Mouse (Mus musculus) G1E (cell line): ENCODE results near the gene Fndc3a. TPM values are rescaled to one million over a fixed set of nuclear protein-coding genes. Genes with fewer than 3 reads are reported as not detected.

Experiments
- ATAC-seq: 2 replicates; pipeline ENCODE4 v1.8.0; 2016; ENCODE audit warnings: mild to moderate bottlenecking; ENCODE audit not compliant: insufficient number of reproducible peaks, poor library complexity, low FRiP score, severe bottlenecking; ENCODE audit errors: extremely low read depth
- DNase-seq: peaks from one replicate; pipeline ENCODE4 v3.0.0; 2012; ENCODE audit warnings: low spot score
- H3K27me3 ChIP-seq: 2 replicates; pipeline ENCODE4 v1.6.1; 2012; ENCODE audit warnings: mild to moderate bottlenecking, low read length, inconsistent platforms; ENCODE audit not compliant: insufficient read depth
- H3K36me3 ChIP-seq: replicated peaks from 2 replicates; pipeline ENCODE3; 2012; ENCODE audit warnings: mild to moderate bottlenecking, inconsistent platforms
- H3K4me1 ChIP-seq: 2 replicates; pipeline ENCODE4 v1.6.1; 2012; ENCODE audit warnings: low read depth, low read length, inconsistent platforms, mixed read lengths; ENCODE audit not compliant: insufficient read depth
- H3K4me3 ChIP-seq: 2 replicates; pipeline ENCODE4 v1.5.1; 2012; ENCODE audit warnings: low read depth, mild to moderate bottlenecking, inconsistent platforms, low read length, moderate library complexity, mixed read lengths
- H3K9me3 ChIP-seq: replicated peaks from 2 replicates; pipeline ENCODE4 v1.6.1; 2012; ENCODE audit warnings: inconsistent platforms
- CTCF ChIP-seq: IDR thresholded peaks from 2 replicates; pipeline ENCODE4 v1.5.1; 2012; ENCODE audit warnings: low read depth, low read length, inconsistent platforms, mixed read lengths
- GATA1 ChIP-seq: IDR thresholded peaks from 2 replicates; pipeline ENCODE4 v1.6.1; 2012; ENCODE audit warnings: borderline replicate concordance, low read length, inconsistent platforms, mixed read lengths
- GATA2 ChIP-seq: IDR thresholded peaks from 2 replicates; pipeline ENCODE4 v1.6.1; 2012; ENCODE audit warnings: low read depth, low read length, inconsistent platforms, borderline replicate concordance
- POLR2AphosphoS5 ChIP-seq: IDR thresholded peaks from 2 replicates; pipeline ENCODE4 v1.6.1; 2012; ENCODE audit warnings: low read depth, low read length, inconsistent platforms; ENCODE audit not compliant: insufficient replicate concordance
- TAL1 ChIP-seq: conservative IDR thresholded peaks from 2 replicates; pipeline ENCODE4 v1.6.1; 2012; ENCODE audit warnings: low read depth, low read length, inconsistent platforms, mixed read lengths
- polyA plus RNA-seq: library from polyadenylated mRNA; stranded (reverse); fragments of >175 nt; gene quantifications from 2 replicates; pipeline ENCODE4 v1.2.3, GENCODE M21; 2012
- total RNA-seq, 2 experiments: library from RNA; stranded (forward) in 1 of 2; stranded (reverse) in 1 of 2; fragments of 200-1000 nt in 1 of 2; fragments of >200 nt in 1 of 2; fragmentation: Nextera tagmentation in 1 of 2; gene quantifications; 2 replicates each; pipeline ENCODE4 v1.2.3; 2014 to 2017

The Fndc3a gene
- total and polyA plus RNA-seq, 3 experiments, result 2.1 to 30.5 (median 22.6) TPM

- H3K36me3 ChIP-seq, result peaks cover 65% of the 10 kb centered on the region
- H3K4me3 ChIP-seq, result no peak overlapping the region
- TF ChIP-seq POLR2AphosphoS5 (no peak), GATA1 (no peak), GATA2 (no peak), TAL1 (no peak), CTCF (no peak)
- no peaks in the 10 kb centered on the region for H3K4me1 ChIP-seq
- ATAC-seq, result no peak
- H3K9me3 ChIP-seq, result no peaks in the 10 kb centered on the region
- H3K27me3 ChIP-seq, result no peaks in the 10 kb centered on the region
- no peak for DNase-seq
These were observed 128.8 kb downstream of the Fndc3a start for GRCm38 (mm10) chr14:72580991-72581390.

- no peak for TF ChIP-seq CTCF
- TF ChIP-seq GATA2, result no peak
- TF ChIP-seq GATA1, result no peak
- TF ChIP-seq TAL1, result no peak
- no peak for TF ChIP-seq POLR2AphosphoS5
- no peaks in the 10 kb centered on the region for H3K4me1 ChIP-seq
These were observed 133.5 kb downstream of the Fndc3a start for GRCm38 (mm10) chr14:72576283-72576682.

GRCm38 (mm10) chr14:72563941-72564340, 145.9 kb downstream of the Fndc3a start:
- Histone ChIP-seq H3K4me1 (no peaks in the 10 kb centered on the region), H3K36me3 (peaks cover 51% of the 10 kb centered on the region), H3K9me3 (no peaks in the 10 kb centered on the region), H3K27me3 (no peaks in the 10 kb centered on the region), H3K4me3 (no peak overlapping the region)
- DNase-seq (no peak), ATAC-seq (no peak)
- TF ChIP-seq GATA1 (no peak), GATA2 (no peak), CTCF (no peak), POLR2AphosphoS5 (no peak), TAL1 (no peak)

More at GRCm38 (mm10) chr14:72576283-72576682, 133.5 kb downstream of the Fndc3a start:
- no peak for DNase-seq
- H3K27me3 ChIP-seq, result no peaks in the 10 kb centered on the region
- no peak for ATAC-seq
- peaks cover 72% of the 10 kb centered on the region for H3K36me3 ChIP-seq
- H3K4me3 ChIP-seq, result no peak overlapping the region
- no peaks in the 10 kb centered on the region for H3K9me3 ChIP-seq

DNA sequence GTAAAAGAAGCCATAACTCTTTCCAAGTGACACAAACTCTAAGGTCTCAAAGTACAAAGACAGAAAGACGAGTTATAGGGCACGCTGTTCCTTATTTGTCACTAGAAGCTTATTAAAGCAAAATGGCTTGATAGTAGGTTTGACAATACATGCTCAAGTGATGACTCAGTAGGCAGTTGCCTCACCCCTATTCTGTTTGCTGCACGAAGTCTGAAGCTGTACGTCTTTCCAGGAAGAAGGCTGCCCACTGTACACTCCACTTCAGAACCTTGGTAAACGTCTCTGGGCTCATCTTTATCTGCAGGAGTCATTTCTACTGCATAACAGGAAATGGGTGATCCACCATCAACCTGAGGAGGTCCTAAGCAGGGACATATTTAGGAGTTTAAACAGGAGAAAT, 151.0 kb downstream of the Fndc3a start:
- Histone ChIP-seq H3K9me3 (no peaks in the 10 kb centered on the region), H3K4me1 (no peaks in the 10 kb centered on the region), H3K4me3 (no peak overlapping the region), H3K36me3 (peaks cover 57% of the 10 kb centered on the region), H3K27me3 (no peaks in the 10 kb centered on the region)
- no peak for DNase-seq
- TF ChIP-seq GATA2 (no peak), CTCF (no peak), TAL1 (no peak), POLR2AphosphoS5 (no peak), GATA1 (no peak)
- no peak for ATAC-seq

GRCm38 (mm10) chr14:72555846-72556245, 154.0 kb downstream of the Fndc3a start:
- Histone ChIP-seq H3K27me3 (no peaks in the 10 kb centered on the region), H3K9me3 (no peaks in the 10 kb centered on the region), H3K4me1 (no peaks in the 10 kb centered on the region), H3K4me3 (no peak overlapping the region), H3K36me3 (peaks cover 65% of the 10 kb centered on the region)
- DNase-seq (no peak), ATAC-seq (no peak)
- TF ChIP-seq GATA2, result no peak
- TF ChIP-seq CTCF, result no peak
- no peak for TF ChIP-seq TAL1
- TF ChIP-seq POLR2AphosphoS5, result no peak

DNA sequence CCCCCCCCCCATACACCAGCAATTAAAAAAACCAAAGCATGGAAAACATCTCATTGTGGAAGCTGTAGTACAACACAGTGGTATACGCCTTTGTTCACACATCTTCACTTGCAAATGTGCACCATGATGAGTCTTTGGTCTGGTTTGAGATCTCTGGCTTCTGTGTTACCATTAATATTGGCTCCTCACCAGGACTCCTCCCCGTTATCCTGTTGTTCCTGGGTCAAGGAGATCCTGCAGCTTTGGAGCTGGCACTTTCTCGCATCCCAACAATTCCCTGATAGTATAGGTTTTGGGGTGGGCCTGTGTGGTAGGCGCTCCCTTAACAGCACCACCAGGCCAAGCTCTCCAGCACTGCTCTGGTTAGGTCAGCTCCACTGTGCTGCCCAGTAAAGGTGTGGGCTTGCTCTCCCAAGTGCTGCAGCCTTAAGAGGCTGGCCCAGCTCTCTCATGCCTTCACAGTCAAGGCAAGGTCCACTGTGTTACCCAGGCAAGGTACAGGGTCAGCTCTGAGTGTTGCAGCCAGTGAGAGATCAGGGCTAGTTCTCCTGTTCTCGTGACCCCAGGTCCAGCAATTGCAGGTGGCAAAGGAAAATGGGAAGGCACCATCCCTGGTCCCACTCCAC, 173.3 kb downstream of the Fndc3a start:
- TF ChIP-seq GATA2 (no peak), CTCF (no peak), TAL1 (no peak), GATA1 (no peak), POLR2AphosphoS5 (no peak)
- peaks cover 35% of the 10 kb centered on the region for H3K36me3 ChIP-seq
- H3K9me3 ChIP-seq, result no peaks in the 10 kb centered on the region
- H3K27me3 ChIP-seq, result no peaks in the 10 kb centered on the region
- DNase-seq (no peak), ATAC-seq (no peak)
- H3K4me3 ChIP-seq, result no peak overlapping the region
- no peaks in the 10 kb centered on the region for H3K4me1 ChIP-seq

DNA sequence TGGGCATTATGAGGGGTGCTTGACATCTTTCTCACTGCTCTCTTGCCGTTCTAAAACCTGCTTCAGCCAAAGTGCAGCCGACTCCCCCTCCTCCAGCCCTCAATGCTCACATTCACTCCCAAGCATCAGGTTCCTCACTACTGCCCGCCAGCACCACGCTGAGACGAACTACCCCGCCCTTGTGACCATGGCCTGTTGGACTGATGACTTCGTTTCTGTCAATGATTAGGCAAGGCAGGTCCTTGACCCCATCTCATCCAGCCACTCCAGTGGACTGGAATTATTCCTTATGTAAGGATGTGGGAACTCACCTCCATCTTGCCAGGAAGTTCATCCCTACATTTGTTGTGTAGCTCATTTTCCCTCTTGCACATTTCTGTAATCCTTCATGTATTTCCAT, 175.9 kb downstream of the Fndc3a start:
- ATAC-seq, result no peak
- Histone ChIP-seq H3K27me3 (no peaks in the 10 kb centered on the region), H3K9me3 (no peaks in the 10 kb centered on the region), H3K4me1 (no peaks in the 10 kb centered on the region), H3K4me3 (no peak overlapping the region), H3K36me3 (peaks cover 9% of the 10 kb centered on the region)
- TF ChIP-seq TAL1 (no peak), GATA1 (no peak), POLR2AphosphoS5 (no peak), CTCF (no peak), GATA2 (no peak)
- no peak for DNase-seq
